Mouse (Mus musculus): Measurements from ENCODE around the gene Mvb12b.
"Not testable (repeated sequence)": the region's sequence is repeated elsewhere in the genome, so short reads cannot be mapped to it uniquely, and the experiment has no call there.

Gene Mvb12b

DNA sequence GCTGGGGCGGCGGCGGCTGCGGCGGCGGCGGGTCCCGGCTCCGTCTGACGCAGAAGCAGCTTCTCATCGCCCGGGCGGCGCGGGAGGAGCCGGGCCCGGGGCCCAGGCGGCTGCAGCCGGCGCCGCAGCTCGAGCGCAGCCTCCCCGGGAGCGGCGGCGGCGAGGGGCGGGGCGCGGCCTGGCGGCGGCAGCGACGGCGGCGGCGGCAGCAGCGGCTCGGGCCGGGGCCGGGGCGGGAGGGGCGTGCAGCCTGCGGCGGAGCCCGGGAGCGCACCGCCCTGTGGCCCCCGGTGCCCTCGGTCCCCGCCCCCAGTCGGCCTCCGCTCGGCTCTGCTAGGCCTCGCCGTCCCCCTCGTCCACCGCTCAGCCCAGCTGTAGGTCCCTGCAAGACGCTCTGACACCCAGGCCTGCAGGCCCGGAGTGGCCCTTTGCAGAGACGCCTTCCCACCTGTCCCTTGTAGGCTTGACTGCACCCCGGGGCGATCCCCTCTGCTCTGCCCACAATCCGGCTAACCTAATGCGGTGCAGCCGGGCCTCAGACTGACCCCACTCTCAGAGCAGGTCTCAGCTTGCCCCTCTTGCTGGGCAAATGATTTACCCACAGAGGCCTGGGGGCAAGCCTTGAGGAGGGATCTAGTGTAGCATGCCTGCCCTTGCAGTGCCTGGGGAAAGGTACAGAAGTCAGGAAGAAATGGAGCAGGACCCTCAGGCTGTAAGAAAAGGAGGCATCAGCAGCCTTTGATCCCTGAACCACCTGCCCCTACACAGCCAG lies at the start of gene Mvb12b:
Gene Mvb12b (minus strand): TSS at position 619 of the 772 bp plus-strand sequence.
- DNase-seq (ENCODE audit: low read depth in 2 of 2, low spot score in 2 of 2): peak in 1 of 2 experiments; percentile 36

DNA sequence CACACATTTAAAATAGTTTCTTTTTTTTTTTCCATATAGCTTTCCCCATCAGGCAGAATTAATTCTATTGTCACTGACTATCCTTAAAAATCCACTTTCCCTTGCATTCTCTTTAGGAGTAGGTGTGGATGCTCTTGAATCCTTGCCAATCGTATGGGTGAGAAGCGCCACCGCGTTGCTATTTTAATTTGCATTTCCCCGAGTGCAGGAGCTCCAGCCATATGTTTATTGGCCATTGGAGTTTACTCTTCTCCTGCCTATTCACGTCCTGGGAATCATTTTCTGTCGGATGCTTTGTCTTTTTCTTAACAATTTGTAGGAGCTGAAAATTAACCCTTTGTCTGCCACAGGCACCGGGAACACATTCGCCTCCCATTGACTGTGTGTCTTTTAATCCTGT lies 48.0 kb upstream of the Mvb12b start:
- no peak for DNase-seq (ENCODE audit: low read depth in 2 of 2, low spot score in 2 of 2)

DNA sequence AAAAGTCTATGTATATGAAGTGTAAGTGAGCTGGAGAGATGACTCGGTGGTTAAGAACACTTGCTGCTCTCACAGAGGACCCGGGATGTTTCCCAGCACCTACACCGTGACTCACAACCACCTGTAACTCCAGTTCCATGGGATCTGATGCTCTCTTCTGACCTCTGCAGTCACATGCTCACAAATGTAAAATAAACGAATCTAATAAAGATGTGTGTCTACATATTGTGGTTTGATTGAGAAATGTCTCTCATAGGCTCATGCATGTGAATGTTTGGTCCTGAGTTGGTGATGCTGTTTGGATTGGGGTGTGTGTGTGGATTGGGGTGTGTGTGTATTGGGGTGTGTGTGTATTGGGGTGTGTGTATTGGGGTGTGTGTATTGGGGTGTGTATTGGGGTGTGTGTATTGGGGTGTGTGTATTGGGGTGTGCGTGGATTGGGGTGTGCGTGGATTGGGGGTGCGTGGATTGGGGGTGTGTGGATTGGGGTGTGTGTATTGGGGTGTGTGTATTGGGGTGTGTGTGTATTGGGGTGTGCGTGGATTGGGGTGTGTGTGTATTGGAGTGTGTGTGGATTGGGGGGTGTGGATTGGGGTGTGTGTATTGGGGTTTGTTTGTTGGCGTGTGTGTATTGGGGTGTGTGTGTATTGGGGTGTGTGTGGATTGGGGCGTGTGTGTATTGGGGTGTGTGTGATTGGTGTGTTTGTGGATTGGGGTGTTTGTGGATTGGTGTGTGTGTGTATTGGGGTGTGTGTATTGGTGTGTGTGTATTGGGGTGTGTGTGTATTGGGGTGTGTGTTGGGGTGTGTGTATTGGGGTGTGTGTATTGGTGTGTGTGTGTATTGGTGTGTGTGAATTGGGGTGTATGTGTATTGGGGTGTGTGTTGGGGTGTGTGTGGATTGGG lies 46.1 kb upstream of the Mvb12b start:
- no peak for DNase-seq (ENCODE audit: low read depth in 2 of 2, low spot score in 2 of 2)

DNA sequence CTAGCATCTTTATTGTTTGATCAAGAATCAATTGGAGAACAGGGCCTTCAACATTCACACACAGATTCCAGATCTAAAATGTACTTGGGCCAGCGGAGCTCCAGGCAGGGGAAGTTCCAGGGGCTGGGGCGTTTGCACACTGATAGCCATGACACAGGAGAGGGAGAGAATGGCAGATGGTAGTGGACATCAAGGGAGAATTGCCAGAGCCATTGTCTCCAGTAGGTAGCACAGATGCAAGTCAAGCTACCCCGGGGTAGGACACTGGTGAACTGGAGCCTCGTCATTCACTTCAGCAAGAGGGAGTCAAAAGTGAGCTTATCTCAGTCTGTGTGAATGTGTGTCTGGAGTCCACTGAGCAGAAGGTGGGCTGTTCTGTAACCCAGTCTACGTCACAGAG lies 43.4 kb upstream of the Mvb12b start:
- DNase-seq (ENCODE audit: low read depth in 2 of 2, low spot score in 2 of 2): no peak

DNA sequence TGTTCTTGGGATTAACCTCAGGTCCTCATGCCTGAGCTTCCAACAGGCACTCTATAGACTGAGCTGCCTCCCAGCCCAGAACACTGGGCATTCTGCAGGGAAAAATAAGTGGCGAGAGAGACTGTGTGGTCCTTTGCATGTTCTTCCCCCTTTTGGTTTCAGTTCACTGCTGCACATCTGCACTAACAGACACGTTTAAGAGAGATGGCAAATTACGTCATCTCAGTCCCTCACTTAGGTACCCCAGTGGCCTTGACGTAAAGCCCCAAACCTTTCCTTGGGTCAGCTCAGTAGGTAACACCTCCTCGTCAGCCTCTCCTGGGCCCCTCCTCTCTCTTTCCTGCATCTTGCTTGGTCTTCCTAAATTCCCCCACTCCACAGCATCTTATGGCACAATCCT lies 37.5 kb upstream of the Mvb12b start:
- no peak for DNase-seq (ENCODE audit: low read depth in 2 of 2, low spot score in 2 of 2)

DNA sequence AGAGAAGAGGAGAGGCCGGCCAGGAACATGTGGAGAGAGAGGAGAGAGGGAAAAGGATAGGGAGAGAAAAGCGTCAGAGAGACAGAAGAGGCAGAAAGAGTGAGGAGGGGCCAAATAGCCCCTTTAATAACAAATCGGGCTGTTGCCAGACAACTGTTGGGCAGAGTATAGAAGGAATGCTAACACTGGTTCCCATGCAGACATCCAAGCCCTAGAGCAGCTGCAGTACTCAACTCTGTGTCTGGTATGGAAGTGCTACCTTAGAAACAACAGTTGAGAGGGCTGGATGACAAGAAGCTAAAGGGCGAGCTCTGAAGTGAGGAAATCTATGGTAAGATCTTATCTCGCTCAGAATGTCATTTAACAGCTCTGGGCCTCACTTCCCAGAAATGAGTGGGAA lies 35.7 kb upstream of the Mvb12b start:
- DNase-seq (ENCODE audit: low read depth in 2 of 2, low spot score in 2 of 2): no peak

DNA sequence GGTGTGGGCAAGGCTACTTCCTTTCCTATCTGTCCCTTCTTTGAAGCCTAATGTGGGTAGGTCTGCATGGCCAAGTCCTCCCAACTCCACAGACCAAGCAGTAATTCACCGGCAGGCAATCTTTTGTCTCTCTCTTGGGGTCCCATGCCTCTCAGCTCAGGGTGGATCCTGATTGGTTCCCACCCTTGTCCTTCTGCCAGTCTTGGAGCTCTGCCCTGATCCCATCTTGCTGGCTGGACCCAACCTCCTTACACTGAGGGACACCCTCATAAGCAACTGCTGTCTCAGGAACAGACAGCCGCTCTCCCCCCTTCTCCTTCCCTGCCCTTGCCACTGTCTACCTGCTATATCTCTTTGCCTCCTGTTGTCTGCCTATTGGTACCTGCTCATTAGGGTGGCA lies 34.7 kb upstream of the Mvb12b start:
- no peak for DNase-seq (ENCODE audit: low read depth in 2 of 2, low spot score in 2 of 2)

DNA sequence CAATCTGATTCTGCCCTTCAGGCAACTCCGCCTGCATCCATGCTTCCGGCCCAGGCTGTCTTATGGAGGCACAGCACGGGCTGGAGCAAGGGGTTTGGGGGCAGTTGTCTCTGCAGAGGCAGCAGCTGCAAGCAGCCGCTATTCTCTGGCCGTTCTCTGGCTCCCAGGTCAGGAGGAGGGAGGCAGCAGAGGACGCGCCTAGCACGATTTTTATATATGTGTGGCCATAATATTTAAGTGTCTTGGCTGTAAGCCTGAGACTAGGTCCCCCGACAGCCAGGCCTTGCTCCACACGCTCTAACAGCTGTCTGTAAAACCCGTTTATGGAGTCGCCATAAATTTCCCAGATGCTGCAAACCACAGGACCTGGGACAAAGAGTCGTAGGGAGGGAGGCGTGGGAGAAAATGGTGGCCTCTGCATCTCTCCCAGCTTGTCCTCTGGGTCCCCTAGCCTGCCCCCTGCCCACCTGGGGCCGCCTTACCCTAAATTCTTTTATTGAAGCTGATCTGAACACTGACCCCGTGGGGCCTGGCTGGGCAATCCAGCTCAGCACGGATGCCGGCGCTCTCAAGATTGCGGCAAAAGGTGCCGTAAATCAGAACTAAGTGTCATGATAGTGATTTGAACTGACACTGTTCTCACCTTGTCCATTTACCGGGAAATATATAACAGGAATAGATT lies 32.3 kb upstream of the Mvb12b start:
- no peak for DNase-seq (ENCODE audit: low read depth in 2 of 2, low spot score in 2 of 2)

DNA sequence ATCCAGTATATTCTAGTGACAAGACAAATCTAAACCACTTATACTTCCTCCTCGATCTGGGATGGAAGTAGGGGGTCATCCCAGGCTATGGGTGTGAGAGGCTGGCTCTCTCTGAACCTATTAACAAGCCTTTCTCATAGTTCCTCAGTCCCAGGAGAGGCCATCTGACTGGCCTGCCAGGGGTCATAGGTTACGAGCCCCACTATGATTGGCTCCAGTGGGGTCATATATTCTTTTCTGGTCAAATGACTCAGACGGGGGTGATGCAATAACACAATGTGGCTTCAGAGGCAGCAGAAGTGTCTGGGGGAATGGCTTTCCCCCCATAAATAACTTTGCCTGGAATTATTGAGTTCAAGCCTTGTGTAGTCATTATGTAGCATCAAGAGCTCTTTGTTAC lies 31.1 kb upstream of the Mvb12b start:
- DNase-seq (ENCODE audit: low read depth in 2 of 2, low spot score in 2 of 2): no peak

DNA sequence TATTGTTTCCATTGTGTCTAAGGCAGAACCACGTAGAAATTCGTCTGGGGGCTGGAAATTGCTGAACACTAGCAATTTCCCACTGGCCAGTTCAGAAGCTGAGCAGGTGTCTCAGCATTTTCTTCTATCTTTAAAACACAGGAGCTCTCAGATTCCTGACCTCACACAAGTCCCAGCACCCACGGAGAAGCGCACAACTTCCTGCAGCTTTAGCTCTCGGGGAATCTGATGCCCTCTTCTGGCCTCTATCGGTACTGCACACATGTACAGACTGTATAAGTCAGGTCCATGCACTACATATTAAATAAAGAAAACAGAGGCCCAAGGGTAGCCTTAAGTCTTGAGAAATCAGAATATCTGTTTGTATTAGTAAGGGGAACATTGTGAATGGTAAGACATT lies 30.6 kb upstream of the Mvb12b start:
- DNase-seq (ENCODE audit: low read depth in 2 of 2, low spot score in 2 of 2): peak; percentile 75 to 81

DNA sequence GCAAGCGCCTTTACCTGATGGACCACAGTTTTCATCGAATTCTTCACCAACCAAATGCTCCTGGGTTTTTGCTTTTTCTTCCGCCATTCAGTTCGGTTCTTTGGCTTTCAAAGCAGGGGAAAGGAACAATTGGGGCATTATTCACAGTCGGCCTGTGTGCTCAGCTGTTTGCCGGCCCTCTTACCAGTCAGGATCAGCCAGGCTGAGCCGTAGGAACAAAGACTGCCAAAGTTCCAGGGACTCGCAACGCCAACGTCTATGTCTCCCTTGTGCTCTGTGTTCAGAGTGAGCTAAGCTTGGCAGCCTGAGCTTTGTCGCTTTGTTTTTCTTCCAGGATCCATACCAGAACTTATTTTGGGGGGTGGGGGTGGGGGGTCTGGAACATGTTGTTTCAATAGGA lies 28.9 kb upstream of the Mvb12b start:
- no peak for DNase-seq (ENCODE audit: low read depth in 2 of 2, low spot score in 2 of 2)

DNA sequence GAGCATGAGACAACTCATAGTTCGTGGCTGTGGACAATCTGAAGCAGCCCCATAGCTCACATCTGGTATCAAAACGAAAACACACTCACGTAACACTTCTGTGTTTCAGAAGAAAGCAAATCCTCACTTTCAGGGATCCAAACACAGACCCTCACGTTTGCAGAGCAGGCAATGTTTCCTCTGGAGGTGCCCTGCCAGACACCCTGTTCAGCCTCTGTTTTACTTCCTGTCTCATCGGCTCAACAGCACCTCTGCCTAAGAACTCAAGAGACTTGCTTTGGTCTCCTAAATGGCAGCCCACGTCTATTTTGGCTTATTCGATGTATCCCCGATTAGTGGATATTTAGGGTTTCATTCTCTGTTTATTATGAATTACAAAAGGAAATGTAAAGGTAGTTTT lies 27.3 kb upstream of the Mvb12b start:
- no peak for DNase-seq (ENCODE audit: low read depth in 2 of 2, low spot score in 2 of 2)

DNA sequence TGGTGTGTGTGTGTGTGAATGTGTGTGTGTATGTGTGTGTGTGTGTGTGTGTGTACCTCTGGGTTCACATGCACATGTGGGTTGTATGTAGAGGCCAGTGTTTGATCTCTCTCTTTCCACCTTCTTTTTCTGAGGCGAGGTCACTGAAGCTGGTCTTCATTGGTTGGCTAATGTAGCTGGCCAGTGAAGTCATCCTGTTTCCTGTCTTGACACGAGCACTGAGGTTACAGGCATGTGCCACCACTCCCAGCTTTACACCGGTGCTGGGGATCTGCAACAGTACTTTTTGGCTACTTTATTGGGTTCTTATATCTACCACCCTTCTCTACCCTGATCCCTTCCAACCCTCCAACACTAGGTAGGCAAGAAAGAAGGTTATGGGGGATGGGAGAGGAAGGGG lies 26.6 kb upstream of the Mvb12b start:
- no peak for DNase-seq (ENCODE audit: low read depth in 2 of 2, low spot score in 2 of 2)

DNA sequence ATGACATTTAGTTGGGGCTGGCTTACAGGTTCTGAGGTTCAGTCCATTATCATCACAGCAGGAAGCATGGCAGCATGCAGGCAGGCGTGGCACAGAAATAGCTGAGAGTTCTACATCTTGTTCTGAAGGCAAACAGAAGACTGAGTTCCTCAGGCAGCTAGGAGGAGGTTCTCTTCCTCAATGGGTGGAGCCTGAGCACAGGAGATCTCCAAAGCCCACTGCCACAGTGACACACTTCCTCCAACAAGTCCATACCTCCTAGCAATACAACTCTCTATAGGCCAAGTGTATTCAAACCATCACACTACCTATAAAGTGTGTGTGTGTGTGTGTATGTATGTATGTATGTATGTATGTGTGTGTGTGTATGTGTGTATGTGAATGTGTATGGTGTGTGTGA lies 25.9 kb upstream of the Mvb12b start:
- DNase-seq (ENCODE audit: low read depth in 2 of 2, low spot score in 2 of 2): not testable (repeated sequence)

DNA sequence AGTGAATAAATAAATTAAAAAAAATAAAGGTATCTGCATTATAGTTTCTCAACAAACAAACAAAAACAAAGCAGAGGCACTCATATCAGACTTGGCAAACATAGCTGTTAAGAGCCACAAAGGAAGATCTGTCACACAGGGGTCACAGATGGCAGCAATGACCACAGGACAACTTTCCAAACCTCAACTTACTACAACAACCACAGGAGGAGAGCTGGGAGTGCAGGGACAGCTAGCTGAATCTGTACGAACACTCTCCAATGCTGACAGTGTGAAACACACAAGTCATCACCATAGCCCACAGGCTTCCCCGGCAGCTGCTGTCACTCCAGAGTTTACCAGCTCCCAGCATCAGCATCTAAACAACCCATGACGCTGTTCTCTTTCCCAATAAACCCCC lies 25.0 kb upstream of the Mvb12b start:
- no peak for DNase-seq (ENCODE audit: low read depth in 2 of 2, low spot score in 2 of 2)

DNA sequence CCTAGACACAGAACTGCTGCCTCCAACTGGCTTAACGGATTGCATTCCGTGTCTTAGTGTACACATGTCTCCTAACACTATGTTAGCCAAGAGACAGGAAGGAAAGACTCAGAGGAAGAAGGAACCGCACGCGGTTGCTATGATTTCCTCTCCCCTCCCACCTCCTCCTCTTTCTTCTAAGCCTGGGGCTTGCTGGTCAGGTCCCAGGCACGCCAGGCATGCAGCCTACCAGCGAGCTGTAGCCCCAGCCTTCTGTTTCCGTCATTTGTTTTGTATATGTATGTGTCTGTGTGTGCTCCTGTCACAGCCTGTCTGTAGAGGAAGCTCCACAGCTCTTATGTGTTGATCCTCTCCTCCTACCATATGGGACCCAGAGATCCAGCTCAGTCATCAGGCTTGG lies 20.6 kb upstream of the Mvb12b start:
- peak; percentile 82 to 87 for DNase-seq (ENCODE audit: low read depth in 2 of 2, low spot score in 2 of 2)

DNA sequence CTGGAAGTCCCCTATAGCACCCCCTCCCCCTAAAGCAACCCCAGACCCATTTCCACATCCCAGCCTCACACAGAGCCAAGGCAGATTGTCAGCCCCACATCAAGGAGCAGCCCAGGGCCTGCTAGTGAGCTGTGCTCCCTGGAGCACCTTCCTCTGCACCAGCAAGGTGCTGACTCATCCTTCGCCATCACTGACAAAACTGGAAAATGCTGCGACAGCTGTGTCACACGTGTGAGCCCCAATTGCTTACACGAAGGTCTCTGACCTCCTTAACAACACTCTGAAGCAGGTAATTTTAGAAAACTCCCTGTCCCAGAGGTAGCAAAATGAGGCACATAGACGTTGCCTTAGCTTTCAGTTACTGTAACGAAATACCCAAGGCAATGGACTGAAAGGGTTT lies 19.4 kb upstream of the Mvb12b start:
- no peak for DNase-seq (ENCODE audit: low read depth in 2 of 2, low spot score in 2 of 2)

DNA sequence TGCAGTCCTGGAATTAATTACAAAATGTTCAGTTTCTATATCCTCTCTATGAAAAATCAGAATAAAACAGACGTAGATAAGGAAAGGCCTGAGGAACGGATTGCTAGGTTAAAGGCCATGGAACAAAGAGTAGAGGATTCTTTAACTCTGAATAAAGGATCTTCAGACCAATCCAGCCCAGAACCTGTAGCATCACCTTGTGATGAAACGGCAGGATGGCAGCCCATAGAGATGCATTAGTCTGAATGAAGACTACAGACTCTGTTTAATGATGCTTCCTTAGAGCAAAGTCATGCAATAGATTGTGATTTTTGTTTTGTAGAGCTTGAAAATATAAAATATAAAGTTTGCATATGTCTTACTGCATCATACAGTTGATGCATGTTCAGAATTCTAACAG lies 8.1 kb upstream of the Mvb12b start:
- DNase-seq (ENCODE audit: low read depth in 2 of 2, low spot score in 2 of 2): no peak

DNA sequence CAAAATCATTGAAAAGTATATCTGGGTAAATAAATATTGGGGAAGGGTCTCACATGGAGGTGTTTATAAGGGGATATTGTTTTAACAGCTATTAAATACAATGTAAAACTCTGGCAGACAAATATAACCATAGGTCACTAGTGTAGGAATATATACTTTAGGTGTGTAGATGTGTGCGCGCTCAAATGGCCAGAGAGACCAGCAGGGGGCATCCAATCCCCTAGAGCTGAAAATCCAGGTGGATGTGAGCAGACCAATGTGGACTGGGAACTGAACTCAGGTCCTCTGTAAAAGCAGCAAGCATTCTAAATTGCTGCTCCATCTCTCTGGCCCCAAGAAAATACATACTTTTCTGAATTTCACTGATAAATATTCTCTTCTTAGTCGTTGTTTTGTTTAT lies 5.4 kb upstream of the Mvb12b start:
- DNase-seq (ENCODE audit: low read depth in 2 of 2, low spot score in 2 of 2): no peak

DNA sequence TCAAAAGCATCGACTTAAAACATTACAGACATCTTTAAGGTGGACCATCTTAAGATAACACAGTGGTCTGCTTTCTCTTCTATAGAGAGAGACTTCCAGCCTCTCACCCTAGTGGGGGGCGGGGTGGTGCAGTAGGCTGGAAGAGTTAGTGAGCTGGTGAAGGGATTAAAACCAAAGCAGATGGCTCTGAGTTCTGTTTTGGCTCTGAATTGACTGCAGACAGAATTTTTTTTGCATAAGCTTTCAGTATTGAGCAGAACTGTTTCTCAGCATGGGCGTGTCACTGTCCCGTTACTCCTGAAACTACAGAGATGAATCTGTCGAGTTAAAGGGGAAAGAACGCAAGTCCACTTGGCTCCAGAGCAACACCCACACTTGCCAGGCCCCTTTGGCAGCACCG lies 4.6 kb upstream of the Mvb12b start:
- no peak for DNase-seq (ENCODE audit: low read depth in 2 of 2, low spot score in 2 of 2)

DNA sequence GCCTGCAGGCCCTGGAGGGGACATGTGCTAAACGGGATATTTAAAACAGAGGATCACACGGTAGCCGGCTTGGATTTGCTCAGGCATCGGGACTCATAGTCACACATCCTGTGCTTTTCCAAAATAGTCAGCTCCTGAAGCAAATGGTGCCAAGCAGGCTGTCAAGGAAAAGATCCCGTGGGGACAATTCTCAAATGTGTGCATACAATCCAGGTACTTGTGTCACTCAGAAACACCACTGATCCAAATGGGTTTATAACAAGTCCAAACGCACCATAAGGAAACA lies 297 bp upstream of the Mvb12b start:
- no peak for DNase-seq (ENCODE audit: low read depth in 2 of 2, low spot score in 2 of 2)
